Mouse (Mus musculus) Muller cell, postnatal 12 days (primary cell): ENCODE data around the gene Gm9944.

Experiments used
- DNase-seq: peaks from one replicate; pipeline ENCODE4 v3.0.0-alpha.2; 2015; ENCODE audit errors: inconsistent ontology term

The Gm9944 gene

DNA sequence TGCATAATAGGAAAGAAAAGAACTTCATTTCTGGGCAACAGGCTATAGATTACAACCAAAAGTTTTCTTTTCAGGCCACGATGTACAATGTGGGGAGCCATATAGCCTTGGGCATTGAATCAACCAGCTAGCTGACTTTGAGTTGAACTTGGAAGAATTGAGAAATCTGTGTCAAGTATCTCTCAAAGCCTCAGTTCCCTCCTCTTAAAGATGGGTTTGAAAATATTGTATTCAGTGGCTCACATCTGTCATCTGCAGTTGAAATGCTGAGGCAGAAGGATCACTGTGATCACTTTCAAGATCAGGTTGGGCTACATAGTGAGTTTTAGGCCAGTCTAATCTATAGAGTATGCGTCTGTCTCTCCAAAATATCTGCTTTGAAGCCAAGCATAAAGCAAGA is at the start of gene Gm9944:
Gm9944 (minus strand) TSS at position 101 of the 400 bp plus-strand sequence.
- no peak for DNase-seq

DNA sequence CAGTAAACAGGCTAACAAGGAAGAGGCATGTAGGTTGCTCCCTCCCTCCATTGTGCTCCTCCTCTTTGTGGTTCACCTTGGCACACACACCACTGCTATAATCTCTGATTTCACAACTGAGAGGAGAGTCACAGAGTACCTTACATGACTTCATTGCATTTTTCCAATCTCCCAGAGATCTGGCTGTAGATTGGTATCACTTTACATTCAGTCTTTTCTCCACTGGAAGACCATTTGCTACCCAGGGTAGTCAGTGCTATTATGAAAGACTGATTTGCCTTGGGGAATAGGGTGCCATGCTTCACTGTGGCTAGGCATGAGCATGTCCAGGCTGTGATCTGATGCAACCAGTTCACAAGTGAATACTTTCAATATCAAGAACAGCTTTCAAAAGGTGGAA is 40.2 kb upstream of the Gm9944 start:
- no peak for DNase-seq

DNA sequence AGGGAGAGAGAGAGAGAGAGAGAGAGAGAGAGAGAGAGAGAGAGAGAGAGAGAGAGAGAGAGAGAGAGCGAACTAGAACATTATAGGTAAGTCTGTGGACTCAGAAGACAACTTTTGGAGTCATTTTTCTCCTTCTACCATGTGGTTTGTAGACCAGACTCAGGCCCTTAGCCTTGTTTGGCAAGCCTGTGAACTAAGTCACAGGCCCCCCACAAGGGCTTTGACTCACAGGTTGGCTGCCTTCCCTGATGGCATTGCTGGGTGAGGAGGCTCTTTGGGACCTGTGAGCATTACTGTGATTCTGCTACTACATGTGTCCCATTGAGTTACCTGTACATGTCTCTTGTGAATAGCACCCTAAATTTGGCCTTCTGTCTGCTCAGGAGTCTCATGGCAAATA is 15.0 kb upstream of the Gm9944 start:
- no peak for DNase-seq

DNA sequence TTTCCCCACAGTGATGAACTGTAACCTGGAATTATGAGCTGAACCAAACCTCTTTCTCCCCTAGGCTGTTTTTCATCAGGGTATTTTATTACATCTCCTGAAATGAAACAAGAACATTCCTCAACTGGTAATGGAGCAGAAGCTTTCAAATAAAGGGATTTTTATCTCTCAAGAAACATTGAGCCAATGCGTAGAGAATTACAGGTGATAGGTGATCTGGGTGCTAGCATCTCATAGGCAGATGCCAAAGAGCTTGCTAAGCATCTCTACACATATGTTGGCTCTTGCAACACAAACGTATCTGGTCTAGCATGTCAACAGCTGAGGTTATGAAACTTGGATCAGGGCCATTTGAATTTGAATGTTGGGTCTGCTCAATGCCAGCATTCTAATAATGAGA is 12.1 kb upstream of the Gm9944 start:
- no peak for DNase-seq

DNA sequence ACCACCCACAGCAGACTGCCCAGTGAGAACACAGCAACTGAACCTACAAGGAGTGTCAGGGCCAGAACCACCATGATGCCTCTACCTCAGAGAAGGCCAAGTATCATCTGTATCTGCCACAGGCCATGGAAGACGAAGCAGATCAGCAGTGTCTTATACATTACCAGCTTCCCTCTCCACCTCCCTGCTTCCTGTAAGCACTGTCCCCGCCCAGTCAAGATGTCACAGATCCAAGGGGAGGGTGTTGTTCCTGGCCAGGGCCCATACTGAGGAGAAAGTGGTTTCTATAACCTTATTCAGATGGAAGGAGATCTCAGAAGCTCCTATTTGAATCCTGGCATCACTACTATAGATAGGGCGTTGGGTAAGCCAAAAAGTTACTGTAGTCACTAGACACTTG is 10.5 kb upstream of the Gm9944 start, which contains the start of gene Aadacl3:
Aadacl3 (minus strand) TSS at position 101 of the 400 bp plus-strand sequence.
- DNase-seq: no peak

DNA sequence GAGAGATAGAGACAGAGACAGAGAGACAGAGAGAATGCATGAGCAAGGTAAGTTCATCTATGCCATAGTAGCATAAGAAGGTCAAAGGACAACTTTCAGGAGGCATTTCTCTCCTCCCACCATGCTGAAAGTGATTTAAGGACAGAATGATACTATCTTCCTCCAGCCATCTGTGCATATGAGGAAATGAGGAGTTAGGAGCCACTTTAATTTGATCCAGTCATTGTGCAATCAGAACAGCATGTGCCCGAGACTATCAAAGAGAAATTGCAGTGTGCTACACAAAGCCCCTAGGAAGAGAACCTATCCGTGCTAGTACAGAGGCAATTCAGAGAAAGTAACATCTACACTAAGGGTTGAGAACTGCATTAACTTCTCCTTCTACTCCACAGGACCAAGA is 4.6 kb downstream of the Gm9944 start:
- DNase-seq: no peak

DNA sequence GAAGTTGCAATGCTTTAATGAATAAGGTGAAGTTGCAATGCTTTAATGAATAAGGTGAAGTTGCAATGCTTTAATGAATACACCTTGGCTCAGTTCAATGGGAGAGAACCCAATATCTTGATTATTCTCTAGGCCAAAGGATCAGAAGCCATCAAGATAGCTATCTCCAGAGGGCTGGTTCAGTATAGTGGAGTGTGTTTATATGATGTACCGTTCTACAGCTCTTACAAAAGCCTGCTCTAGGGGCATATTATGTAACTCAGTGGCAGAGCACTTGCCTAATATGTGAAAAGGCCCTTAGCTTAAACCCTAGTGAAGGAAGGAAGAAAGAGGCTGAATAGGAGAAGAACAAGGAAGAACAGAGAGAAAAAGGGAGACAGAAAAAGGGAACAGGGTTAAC is 11.5 kb downstream of the Gm9944 start:
- DNase-seq: no peak

DNA sequence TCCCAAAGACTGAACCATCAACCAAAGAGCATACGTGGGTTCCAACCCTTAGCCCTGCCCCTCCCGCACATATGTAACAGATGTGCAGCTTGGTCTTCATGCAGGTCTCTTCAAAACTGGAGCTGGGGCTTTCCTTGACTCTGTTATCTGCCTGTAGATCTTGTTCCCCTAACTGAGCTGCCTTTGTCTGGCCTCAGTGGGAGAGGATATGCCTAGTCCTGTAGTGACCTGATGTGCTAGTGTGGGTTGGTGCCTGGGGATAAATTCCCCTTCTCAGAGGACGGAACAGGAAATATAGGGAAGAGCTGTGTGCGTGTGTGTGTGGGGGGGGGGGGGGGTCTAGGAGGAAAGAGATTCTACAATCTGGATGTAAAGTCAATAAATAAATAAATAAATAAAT is 12.0 kb downstream of the Gm9944 start:
- DNase-seq: no peak

DNA sequence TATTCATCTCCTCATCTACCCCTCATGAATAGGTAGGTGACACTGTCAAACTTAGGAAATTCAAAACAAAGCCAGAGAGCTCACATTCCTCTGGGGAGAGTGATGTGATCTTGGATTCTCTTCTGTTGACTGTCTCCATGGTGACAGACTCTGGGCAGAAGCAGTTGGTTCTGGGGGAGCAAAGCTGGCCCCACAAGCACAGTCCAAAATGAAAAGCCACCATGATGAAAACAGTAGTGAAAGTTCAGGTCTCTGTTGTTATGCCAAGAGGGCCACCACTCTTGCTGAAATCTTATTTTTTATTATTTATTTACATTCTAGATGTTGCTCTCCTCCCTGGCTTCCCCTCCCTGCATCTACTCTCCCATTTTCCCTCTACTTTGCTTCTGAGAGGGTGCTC is 14.4 kb downstream of the Gm9944 start, which contains the start of gene 1700012P22Rik:
1700012P22Rik (minus strand) TSS at position 101 of the 400 bp plus-strand sequence.
- no peak for DNase-seq

DNA sequence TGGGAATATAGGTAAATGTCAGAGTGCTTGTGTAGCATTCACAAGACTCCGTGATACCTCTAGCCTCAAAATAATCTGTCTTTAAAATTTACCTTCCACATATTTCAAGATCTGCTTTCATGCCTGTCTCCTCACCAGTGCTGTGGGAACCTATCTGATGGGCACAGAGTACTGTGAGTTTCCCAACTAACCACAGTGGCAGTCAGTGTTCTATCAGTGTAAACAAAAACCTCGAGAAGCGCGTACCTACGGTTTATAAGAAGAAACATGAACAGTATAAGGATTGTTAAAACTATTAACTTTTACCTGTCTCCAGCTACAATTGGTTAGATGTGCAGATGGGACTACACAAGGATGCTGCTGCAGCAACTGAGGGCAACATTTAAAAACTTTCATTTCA is 19.9 kb downstream of the Gm9944 start:
- DNase-seq: no peak

DNA sequence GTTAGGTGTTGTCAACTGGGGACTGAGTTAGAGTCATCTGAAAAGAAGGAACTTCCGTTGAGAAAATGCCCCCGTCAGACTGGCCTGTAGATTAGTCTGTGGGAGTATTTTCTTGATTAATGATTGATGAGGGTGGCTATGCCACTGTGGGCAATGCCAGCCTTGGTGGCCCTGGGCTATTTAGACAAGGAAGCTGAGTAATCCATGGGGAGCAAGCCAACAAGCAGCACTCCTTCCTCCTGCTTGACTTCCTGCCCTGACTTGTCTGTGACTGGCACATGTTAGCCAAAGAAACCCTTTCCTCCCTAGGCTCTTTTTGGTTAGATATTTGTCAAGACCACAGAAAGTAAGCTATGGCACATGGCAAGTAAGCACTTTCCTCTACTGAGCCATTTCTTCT is 22.4 kb downstream of the Gm9944 start:
- no peak for DNase-seq

DNA sequence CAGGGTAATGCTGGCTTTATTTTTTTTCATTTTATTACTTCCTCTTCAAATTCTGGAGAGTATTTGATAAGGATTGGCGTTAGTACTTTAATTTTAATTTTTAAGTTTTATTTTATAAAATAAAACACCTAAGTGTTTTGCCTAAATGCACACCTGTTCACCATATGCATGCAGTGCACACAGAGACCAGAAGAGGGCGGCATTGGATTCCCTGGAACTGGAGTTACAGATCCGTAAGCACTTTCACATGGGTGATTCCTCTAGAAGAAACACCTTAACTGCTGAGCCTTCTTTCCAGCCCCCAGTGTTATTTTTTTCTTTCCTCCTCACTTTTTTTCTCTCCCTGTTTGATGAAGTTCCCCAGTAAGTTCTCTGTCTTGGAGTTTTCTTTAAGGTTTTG is 24.2 kb downstream of the Gm9944 start:
- DNase-seq: no peak

DNA sequence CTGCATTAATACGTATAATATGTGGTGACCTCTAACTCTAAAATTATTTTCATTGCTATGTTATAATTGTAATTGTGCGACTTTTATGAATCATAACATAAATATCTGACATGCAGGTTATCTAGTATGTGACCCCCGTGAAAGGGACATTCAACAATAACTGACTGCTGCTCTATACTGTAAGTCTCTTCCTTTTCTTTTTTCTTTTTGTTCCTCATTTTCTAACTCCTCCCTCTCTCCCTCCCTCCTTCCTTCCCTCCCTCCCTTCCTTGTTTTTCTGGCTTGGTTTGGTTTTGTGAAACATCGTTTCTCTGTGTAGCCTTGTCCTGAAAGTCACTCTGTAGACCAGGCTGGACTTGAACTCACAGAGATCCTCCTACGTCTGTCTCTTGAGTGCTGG is 28.5 kb downstream of the Gm9944 start:
- DNase-seq: no peak

DNA sequence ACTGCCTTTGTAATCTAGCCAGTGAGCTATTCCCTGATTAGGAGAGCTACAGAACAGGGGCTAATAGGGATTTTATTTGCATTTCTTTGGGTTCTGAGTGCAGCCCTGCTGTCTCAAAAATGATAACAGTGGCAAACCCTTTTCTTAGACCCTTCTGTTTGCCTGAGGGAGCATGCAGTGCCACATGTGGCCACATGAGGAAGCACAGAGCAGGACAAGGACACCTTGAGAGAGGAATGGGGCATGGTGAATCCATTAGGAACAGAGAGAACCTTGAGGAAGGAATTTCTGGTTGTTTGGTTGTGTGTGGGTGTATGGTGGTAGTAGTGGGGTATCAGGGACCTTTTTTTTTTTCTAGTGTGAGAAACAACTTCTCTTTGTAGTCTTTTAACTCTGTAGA is 32.5 kb downstream of the Gm9944 start:
- DNase-seq: no peak

DNA sequence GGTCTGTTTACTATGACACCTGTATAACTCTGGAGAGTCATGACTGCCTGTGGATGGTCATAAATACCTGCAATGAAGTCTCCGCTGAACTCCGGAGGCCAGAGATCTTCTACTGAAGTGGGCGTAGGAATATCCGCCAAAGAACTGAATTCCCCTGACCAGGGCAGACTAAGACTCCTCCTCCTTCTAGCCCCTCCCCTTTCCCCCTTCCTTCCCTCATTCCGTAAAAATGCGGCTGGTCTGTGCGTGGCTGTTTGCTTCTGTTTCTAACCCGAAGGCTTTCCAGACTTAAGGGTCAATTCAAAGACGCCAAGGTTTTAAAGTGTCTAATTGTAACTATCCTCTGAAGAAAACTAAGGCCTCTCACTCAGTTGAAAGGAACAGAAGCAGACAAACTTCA is 44.8 kb downstream of the Gm9944 start, which contains the start of gene Pramef12:
Pramef12 (minus strand) TSS at position 175 of the 400 bp plus-strand sequence.
- DNase-seq: no peak

DNA sequence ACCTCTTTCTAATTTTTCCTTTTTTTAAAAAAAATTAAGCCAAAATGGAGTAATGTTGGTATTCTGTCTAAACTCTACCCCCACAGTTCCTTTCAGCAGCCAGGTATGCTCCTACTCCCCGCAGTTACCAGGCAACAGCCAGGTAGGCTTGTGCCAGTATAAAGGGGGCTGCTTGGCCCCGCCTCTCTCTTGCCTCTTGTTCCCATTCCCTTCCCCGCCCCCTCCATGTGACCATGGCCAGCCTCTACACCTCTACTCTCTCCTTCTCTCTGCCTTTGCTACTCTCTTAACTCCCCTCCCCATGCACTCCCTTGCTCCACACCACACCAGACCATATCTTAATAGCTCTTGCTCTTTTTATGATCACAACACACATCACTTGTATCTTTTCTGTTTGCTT is 46.9 kb downstream of the Gm9944 start:
- DNase-seq: no peak

DNA sequence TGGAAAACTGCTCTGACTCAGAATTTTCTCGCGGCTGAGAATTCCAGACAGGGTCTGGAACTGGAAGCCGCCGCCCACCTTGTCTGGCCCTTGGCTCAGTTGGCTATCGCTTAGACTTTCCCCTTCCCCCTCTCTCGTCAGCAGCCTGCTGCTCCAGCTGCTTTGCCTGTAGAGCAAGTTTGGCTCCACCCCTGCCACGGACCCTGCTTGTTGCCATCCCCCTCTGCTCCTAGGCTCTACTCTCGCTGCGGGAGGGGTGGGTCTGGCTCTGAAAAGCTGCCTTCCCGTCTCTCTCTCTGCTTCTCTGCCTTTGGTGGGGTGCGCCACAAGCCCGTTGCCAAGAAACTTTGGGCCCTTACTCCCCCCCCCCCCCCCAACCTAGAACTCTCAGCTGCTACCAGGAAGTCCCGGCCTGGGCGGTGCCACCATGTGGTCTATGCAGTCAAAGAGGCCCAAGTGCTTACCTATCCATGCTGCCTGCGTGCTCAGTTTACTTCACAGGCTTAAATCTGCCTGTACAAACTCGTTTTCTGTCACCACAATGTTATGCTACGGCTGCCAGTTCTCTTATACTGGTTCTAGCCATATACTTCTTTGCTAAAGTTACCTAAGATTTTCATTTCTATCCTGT is 48.5 kb downstream of the Gm9944 start:
- no peak for DNase-seq
